Mouse (Mus musculus): ENCODE results near the gene Tmem208. TPM values are rescaled to one million over a fixed set of nuclear protein-coding genes. Genes with fewer than 3 reads are reported as not detected.
A peak's percentile ranks its signal among the peaks of the same experiment; 100 is the strongest.

Gene Tmem208
- polyA plus RNA-seq, 1 experiment from 2014 or later, result 120 TPM

- Histone ChIP-seq H3K27ac (replicated peaks) (no peak overlapping the region), H3K4me1 (peaks cover 25% of the 10 kb centered on the region), H3K4me2 (replicated peaks) (no peak overlapping the region), H3K36me3 (peaks cover 57% of the 10 kb centered on the region), H3K9ac (replicated peaks) (no peak overlapping the region), H3K27me3 (no peaks in the 10 kb centered on the region), H3K9me3 (no peaks in the 10 kb centered on the region), H3K4me3 (no peak overlapping the region)
- 83% methylated on average over 8 of the region's 8 CpGs for WGBS
- ATAC-seq (replicated peaks), result no peak
Measured at GRCm38 (mm10) chr8:105303396-105303795, 22.8 kb upstream of the Tmem208 start.

GRCm38 (mm10) chr8:105303874-105304273 is 22.3 kb upstream of the Tmem208 start:
- no peaks in the 10 kb centered on the region for H3K9me3 ChIP-seq
- H3K27me3 ChIP-seq, result no peaks in the 10 kb centered on the region
- peaks cover 21% of the 10 kb centered on the region for H3K4me1 ChIP-seq
- H3K36me3 ChIP-seq, result peaks cover 57% of the 10 kb centered on the region
- no peak overlapping the region for H3K4me2 ChIP-seq (replicated peaks)
- H3K9ac ChIP-seq (replicated peaks), result no peak overlapping the region
- no peak overlapping the region for H3K27ac ChIP-seq (replicated peaks)
- WGBS, result 88% methylated on average over 9 of the region's 9 CpGs
- no peak for ATAC-seq (replicated peaks)
- no peak overlapping the region for H3K4me3 ChIP-seq

DNA sequence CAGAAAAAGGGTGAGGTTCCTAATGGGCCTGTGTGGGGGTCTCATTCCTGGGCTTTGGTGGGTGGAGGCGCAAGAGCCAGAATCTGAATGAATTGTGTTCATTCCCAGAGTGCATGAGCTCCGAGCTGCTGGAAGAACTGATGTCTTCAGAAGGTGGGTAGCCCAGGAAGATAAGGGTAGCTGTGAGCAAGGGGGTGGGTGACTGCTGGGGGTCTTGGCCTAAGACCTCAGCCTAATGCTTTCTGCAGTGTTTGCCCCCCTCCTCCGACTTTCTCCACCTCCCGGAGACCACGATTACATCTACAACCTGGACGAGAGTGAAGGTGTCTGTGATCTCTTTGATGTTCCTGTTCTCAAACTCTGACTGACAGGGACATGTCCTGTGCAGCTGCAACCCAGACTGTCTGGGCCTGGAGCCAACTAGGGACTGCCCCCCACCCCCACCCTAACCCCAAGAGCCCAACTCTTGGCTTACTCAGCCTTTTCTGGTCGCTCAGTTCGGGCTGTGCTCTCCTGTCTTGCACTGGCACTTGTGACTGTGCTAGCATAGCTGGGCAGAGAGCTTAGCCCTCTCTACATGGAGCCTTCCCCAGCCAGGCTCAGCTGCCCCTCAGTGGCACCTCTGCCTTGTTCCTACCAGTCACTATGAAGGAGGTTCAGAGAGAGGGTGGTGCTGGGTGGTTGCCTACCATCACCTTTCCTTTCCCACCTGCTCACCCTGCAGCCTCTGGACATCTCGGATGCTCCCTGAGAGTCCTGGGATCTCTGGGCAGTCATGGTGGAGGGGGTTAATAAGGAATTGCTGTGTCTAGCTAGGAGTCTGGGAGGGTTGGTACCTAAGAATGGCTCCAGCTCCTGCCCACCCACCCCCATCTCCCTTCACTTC is 21.6 kb upstream of the Tmem208 start:
- WGBS, result 68% methylated on average over 9 of the region's 9 CpGs
- Histone ChIP-seq H3K27ac (replicated peaks) (no peak overlapping the region), H3K4me2 (replicated peaks) (no peak overlapping the region), H3K27me3 (no peaks in the 10 kb centered on the region), H3K4me1 (peaks cover 14% of the 10 kb centered on the region), H3K9ac (replicated peaks) (no peak overlapping the region), H3K36me3 (peaks cover 56% of the 10 kb centered on the region), H3K9me3 (no peaks in the 10 kb centered on the region), H3K4me3 (no peak overlapping the region)
- ATAC-seq (replicated peaks), result 0 out of 2 replicates have a peak, but pooled peaks have one; percentile 13

DNA sequence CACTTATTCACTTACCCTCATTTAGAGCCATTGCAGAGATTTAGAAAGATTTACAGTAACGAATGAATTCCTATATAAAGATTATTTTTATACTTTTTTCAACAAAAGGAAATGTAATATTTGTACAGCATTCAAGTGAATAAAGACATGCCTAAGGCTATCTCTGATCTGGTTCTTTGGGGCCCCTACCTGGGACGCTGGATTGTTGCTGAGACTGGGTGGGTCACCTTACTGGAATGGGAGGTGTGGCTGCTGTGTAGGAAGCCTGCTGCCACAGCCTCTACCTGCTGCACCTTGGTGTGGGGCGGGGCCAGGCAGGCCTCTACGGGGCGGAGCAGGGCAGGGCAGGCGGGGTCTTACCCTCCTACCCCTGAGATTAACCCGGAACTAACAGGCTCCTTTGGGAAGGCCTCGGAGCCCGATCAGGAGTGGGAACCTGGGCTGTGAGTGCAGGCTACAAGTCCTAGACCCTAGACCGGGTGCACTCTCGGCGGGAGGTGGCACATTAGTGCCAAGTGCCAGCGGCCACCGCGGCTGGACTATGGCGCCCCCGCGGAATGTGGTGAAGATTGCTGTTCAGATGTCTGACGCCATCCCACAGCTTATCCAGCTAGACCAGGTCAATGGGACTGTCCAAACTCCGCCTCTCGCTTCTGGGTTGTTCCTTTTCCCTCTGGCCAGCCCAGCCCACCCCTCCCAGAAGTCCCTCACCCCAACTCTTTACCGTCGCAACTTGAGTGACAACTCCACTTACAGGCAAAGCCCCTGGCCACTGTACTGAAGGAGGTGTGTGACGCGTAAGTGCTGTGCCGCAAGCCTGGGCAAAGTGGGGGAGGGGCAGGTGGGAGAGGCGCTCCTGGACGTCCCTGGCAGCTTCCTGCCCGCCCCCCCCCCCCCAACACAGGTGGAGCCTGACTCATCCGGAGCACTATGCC is 20.7 kb upstream of the Tmem208 start, which contains the start of gene Elmo3:
Elmo3 (plus strand) TSS at position 391 of the 935 bp plus-strand sequence.
- peak within 1 kb of the TSS; percentile 3; the same call in 1 of the 2 replicates for H3K9ac ChIP-seq (replicated peaks)

DNA sequence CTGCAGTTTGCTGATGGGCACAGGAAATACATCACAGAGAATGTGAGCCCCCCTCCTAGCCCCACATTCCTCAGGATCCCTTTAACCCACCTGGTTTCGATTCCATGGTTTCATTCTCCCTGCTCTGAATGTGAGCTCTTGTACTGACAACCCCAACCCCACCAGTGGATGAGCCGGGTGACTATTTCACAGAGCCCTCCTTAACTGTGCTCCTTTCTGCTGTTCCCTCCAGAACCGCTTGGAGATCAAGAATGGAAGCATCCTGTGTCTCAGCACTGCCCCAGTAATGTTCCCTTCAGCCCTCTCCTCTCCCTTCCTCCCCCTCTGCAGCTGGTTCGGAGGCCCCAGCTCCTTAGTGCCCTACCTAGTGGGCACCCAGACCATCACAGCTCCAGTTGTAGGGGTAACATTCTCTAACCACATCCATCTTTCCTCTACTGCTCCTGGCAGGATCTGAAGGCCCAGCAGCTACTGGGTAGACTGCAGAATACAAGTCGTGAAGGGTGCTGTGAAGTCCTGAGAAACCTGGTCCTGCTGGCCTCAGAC is 19.9 kb upstream of the Tmem208 start:
- Histone ChIP-seq H3K9ac (replicated peaks) (no peak overlapping the region), H3K27me3 (no peaks in the 10 kb centered on the region), H3K4me3 (no peak overlapping the region), H3K4me1 (peaks cover 14% of the 10 kb centered on the region), H3K9me3 (no peaks in the 10 kb centered on the region), H3K27ac (replicated peaks) (no peak overlapping the region), H3K4me2 (replicated peaks) (0 out of 2 replicates have a peak overlapping the region, but pooled peaks have one; percentile 23), H3K36me3 (peaks cover 43% of the 10 kb centered on the region)
- WGBS, result 70% methylated on average over 5 of the region's 5 CpGs
- 0 out of 2 replicates have a peak, but pooled peaks have one; percentile 11 for ATAC-seq (replicated peaks)

More for the DNA sequence above, 20.7 kb upstream of the Tmem208 start, which contains the start of gene Elmo3:
- no peaks in the 10 kb centered on the region for H3K27me3 ChIP-seq
- peak; percentile 52 for ATAC-seq (replicated peaks)
- H3K4me1 ChIP-seq, result peaks cover 14% of the 10 kb centered on the region
- WGBS, result 9% methylated on average over 30 of the region's 30 CpGs
- no peak within 1 kb of the TSS for H3K4me3 ChIP-seq
- H3K36me3 ChIP-seq, result peaks cover 47% of the 10 kb centered on the region
- no peak within 1 kb of the TSS for H3K27ac ChIP-seq (replicated peaks)
- H3K9me3 ChIP-seq, result no peaks in the 10 kb centered on the region
- peak within 1 kb of the TSS; percentile 23 for H3K4me2 ChIP-seq (replicated peaks)

GRCm38 (mm10) chr8:105307670-105308069 is 18.5 kb upstream of the Tmem208 start:
- Histone ChIP-seq H3K36me3 (peaks cover 39% of the 10 kb centered on the region), H3K27ac (replicated peaks) (no peak overlapping the region), H3K9me3 (no peaks in the 10 kb centered on the region), H3K4me3 (no peak overlapping the region), H3K9ac (replicated peaks) (no peak overlapping the region), H3K4me2 (replicated peaks) (no peak overlapping the region), H3K4me1 (peaks cover 14% of the 10 kb centered on the region), H3K27me3 (no peaks in the 10 kb centered on the region)
- 95% methylated on average over 13 of the region's 13 CpGs for WGBS
- ATAC-seq (replicated peaks), result no peak

- H3K27me3 ChIP-seq, result no peaks in the 10 kb centered on the region
- H3K27ac ChIP-seq (replicated peaks), result no peak overlapping the region
- no peaks in the 10 kb centered on the region for H3K9me3 ChIP-seq
- no peak overlapping the region for H3K4me3 ChIP-seq
- H3K36me3 ChIP-seq, result peaks cover 37% of the 10 kb centered on the region
- ATAC-seq (replicated peaks), result no peak
- H3K4me1 ChIP-seq, result peaks cover 14% of the 10 kb centered on the region
- H3K4me2 ChIP-seq (replicated peaks), result no peak overlapping the region
- WGBS, result 91% methylated on average over 10 of the region's 10 CpGs
- no peak overlapping the region for H3K9ac ChIP-seq (replicated peaks)
Measured at GRCm38 (mm10) chr8:105308428-105308827, 17.7 kb upstream of the Tmem208 start.

GRCm38 (mm10) chr8:105309142-105309847 is 16.9 kb upstream of the Tmem208 start:
- no peak overlapping the region for H3K4me3 ChIP-seq
- 77% methylated on average over 15 of the region's 15 CpGs for WGBS
- H3K9ac ChIP-seq (replicated peaks), result no peak overlapping the region
- no peak for ATAC-seq (replicated peaks)
- H3K36me3 ChIP-seq, result peaks cover 40% of the 10 kb centered on the region
- peaks cover 14% of the 10 kb centered on the region for H3K4me1 ChIP-seq
- no peak overlapping the region for H3K27ac ChIP-seq (replicated peaks)
- H3K4me2 ChIP-seq (replicated peaks), result no peak overlapping the region
- H3K9me3 ChIP-seq, result no peaks in the 10 kb centered on the region
- no peaks in the 10 kb centered on the region for H3K27me3 ChIP-seq

DNA sequence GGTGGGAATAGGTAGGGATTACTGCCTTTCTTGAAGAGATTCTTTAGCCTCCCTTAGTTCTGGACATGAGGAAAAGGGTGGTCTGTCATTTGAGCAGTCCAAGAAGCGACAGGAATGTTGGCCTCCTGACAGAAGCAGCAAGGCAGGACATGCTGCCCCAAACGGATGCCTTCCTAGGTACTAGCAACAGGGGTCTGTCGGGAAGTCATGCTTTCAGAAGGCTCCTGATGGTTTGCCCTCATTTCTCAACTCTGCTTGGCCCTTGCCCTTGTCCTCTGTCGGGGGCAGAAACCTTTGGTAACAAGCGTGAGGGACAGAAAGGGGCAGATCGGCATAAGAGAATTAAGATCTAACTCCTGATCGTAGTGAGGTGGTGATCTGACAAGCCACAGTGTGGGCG is 16.0 kb upstream of the Tmem208 start:
- no peak overlapping the region for H3K4me3 ChIP-seq
- no peak overlapping the region for H3K9ac ChIP-seq (replicated peaks)
- H3K27ac ChIP-seq (replicated peaks), result no peak overlapping the region
- ATAC-seq (replicated peaks), result no peak
- no peaks in the 10 kb centered on the region for H3K27me3 ChIP-seq
- peaks cover 40% of the 10 kb centered on the region; the same call in 1 of the 2 replicates for H3K36me3 ChIP-seq
- peaks cover 10% of the 10 kb centered on the region for H3K4me1 ChIP-seq
- H3K9me3 ChIP-seq, result no peaks in the 10 kb centered on the region
- H3K4me2 ChIP-seq (replicated peaks), result no peak overlapping the region
- 86% methylated on average over 8 of the region's 8 CpGs for WGBS

GRCm38 (mm10) chr8:105311718-105312117 is 14.4 kb upstream of the Tmem208 start:
- Histone ChIP-seq H3K27ac (replicated peaks) (no peak overlapping the region), H3K4me1 (no peaks in the 10 kb centered on the region), H3K9me3 (no peaks in the 10 kb centered on the region), H3K27me3 (no peaks in the 10 kb centered on the region), H3K9ac (replicated peaks) (no peak overlapping the region), H3K4me2 (replicated peaks) (no peak overlapping the region), H3K4me3 (no peak overlapping the region), H3K36me3 (peaks cover 51% of the 10 kb centered on the region; the same call in 1 of the 2 replicates)
- 92% methylated on average over 1 of the region's 1 CpGs for WGBS
- no peak for ATAC-seq (replicated peaks)

DNA sequence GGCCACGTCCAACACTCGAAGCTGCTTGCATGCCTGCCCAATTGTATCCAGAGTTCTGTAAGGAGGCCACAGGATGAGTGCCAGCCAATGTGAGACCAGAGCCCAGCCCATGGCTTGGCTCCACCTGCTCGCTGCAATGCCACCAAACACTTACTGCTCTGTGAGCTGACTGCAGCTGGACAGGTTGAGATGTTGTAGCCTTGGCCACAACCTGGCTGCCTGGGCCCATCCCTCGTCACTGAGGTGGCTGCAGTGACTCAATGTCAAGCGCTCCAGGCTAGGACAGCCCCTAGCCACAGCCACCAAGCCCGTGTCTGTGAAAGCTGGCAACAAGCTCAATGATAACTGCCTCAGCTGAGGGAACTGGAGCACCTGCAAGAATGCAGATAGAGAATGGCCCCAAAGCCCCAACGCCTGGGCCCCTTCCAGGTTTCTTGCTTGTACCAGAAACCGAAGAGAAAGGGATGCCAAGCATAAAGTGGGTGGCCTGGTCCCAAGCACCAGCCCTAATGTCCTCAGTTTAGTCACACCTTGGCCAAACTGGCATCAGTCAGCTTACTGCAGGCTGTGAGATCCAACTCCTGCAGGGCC is 13.2 kb upstream of the Tmem208 start:
- Histone ChIP-seq H3K36me3 (peaks cover 47% of the 10 kb centered on the region; the same call in 1 of the 2 replicates), H3K9me3 (no peaks in the 10 kb centered on the region), H3K4me3 (no peak overlapping the region), H3K27ac (replicated peaks) (no peak overlapping the region), H3K4me1 (no peaks in the 10 kb centered on the region), H3K4me2 (replicated peaks) (no peak overlapping the region), H3K9ac (replicated peaks) (no peak overlapping the region), H3K27me3 (no peaks in the 10 kb centered on the region)
- no peak for ATAC-seq (replicated peaks)
- WGBS, result 93% methylated on average over 8 of the region's 8 CpGs

Measured in forebrain, embryonic 15.5 days (tissue).